Mouse (Mus musculus) lung, adult 2 months (tissue): Measurements from ENCODE around the gene Bglap2.

Experiments
- CTCF ChIP-seq: fragments of 200-500 bp; IDR thresholded peaks from 2 replicates; pipeline ENCODE4 v1.5.1; 2011; ENCODE audit warnings: mild to moderate bottlenecking, low read length, control low read depth; ENCODE audit not compliant: insufficient read depth
- POLR2A ChIP-seq: fragments of 200-500 bp; IDR thresholded peaks from 2 replicates; pipeline ENCODE4 v1.6.1; 2011; ENCODE audit warnings: low read depth, mild to moderate bottlenecking, control low read depth, low read length, borderline replicate concordance; ENCODE audit errors: extremely low read depth

- TF ChIP-seq CTCF (no peak), POLR2A (no peak)
Observed at GRCm38 (mm10) chr3:88334902-88335435, 43.5 kb downstream of the Bglap2 start.
